Mouse (Mus musculus): ENCODE measurements around the gene Atxn1l. TPM values are rescaled to one million over a fixed set of nuclear protein-coding genes. Genes with fewer than 3 reads are reported as not detected.

Gene Atxn1l
- 12.4 and 16.8 TPM in 2 replicates for total RNA-seq (2014; fragmentation: Nextera tagmentation)
- total RNA-seq (2017): 13.5 and 18.4 TPM in 2 replicates

- peak; percentile 96 for ATAC-seq (replicated peaks; ENCODE audit: poor library complexity, severe bottlenecking)
Measured at GRCm38 (mm10) chr8:109737237-109738048, at the start of gene Atxn1l. Gene Atxn1l, minus strand, starts transcription at chr8:109737739.

- ATAC-seq (replicated peaks; ENCODE audit: poor library complexity, severe bottlenecking): no peak
Measured at GRCm38 (mm10) chr8:109780548-109780947, 43.0 kb upstream of the Atxn1l start.

GRCm38 (mm10) chr8:109779431-109780228, 42.1 kb upstream of the Atxn1l start:
- no peak for ATAC-seq (replicated peaks; ENCODE audit: poor library complexity, severe bottlenecking)

GRCm38 (mm10) chr8:109778993-109779421, 41.5 kb upstream of the Atxn1l start:
- ATAC-seq (replicated peaks; ENCODE audit: poor library complexity, severe bottlenecking): peak; percentile 4

GRCm38 (mm10) chr8:109778280-109778977, 40.9 kb upstream of the Atxn1l start, which contains the start of gene Ap1g1:
Gene Ap1g1, plus strand, starts transcription at chr8:109778554.
- ATAC-seq (replicated peaks; ENCODE audit: poor library complexity, severe bottlenecking): peak; percentile 93

GRCm38 (mm10) chr8:109777851-109778250, 40.3 kb upstream of the Atxn1l start:
- no peak for ATAC-seq (replicated peaks; ENCODE audit: poor library complexity, severe bottlenecking)

- peak; percentile 71 for ATAC-seq (replicated peaks; ENCODE audit: poor library complexity, severe bottlenecking)
Measured at GRCm38 (mm10) chr8:109773154-109773553, 35.6 kb upstream of the Atxn1l start.

- ATAC-seq (replicated peaks; ENCODE audit: poor library complexity, severe bottlenecking): no peak
Measured at GRCm38 (mm10) chr8:109766081-109766480, 28.5 kb upstream of the Atxn1l start.

- ATAC-seq (replicated peaks; ENCODE audit: poor library complexity, severe bottlenecking): no peak
Measured at GRCm38 (mm10) chr8:109764031-109764430, 26.5 kb upstream of the Atxn1l start.

GRCm38 (mm10) chr8:109760221-109760620, 22.7 kb upstream of the Atxn1l start:
- no peak for ATAC-seq (replicated peaks; ENCODE audit: poor library complexity, severe bottlenecking)

GRCm38 (mm10) chr8:109759426-109759825, 21.9 kb upstream of the Atxn1l start:
- ATAC-seq (replicated peaks; ENCODE audit: poor library complexity, severe bottlenecking): no peak

- no peak for ATAC-seq (replicated peaks; ENCODE audit: poor library complexity, severe bottlenecking)
Measured at GRCm38 (mm10) chr8:109756849-109757248, 19.3 kb upstream of the Atxn1l start.

- ATAC-seq (replicated peaks; ENCODE audit: poor library complexity, severe bottlenecking): peak; percentile 49
Measured at GRCm38 (mm10) chr8:109755554-109755953, 18.0 kb upstream of the Atxn1l start.

GRCm38 (mm10) chr8:109754696-109755095, 17.2 kb upstream of the Atxn1l start:
- no peak for ATAC-seq (replicated peaks; ENCODE audit: poor library complexity, severe bottlenecking)

GRCm38 (mm10) chr8:109751731-109752485, 14.4 kb upstream of the Atxn1l start:
- no peak for ATAC-seq (replicated peaks; ENCODE audit: poor library complexity, severe bottlenecking)

GRCm38 (mm10) chr8:109750699-109751098, 13.2 kb upstream of the Atxn1l start:
- ATAC-seq (replicated peaks; ENCODE audit: poor library complexity, severe bottlenecking): peak; percentile 96

GRCm38 (mm10) chr8:109750274-109750673, 12.7 kb upstream of the Atxn1l start:
- ATAC-seq (replicated peaks; ENCODE audit: poor library complexity, severe bottlenecking): peak; percentile 59

GRCm38 (mm10) chr8:109747468-109748199, 10.1 kb upstream of the Atxn1l start:
- peak; percentile 40 for ATAC-seq (replicated peaks; ENCODE audit: poor library complexity, severe bottlenecking)

- no peak; the same call in 1 of the 2 replicates for ATAC-seq (replicated peaks; ENCODE audit: poor library complexity, severe bottlenecking)
Measured at GRCm38 (mm10) chr8:109738049-109738380, 476 bp upstream of the Atxn1l start.
